Mouse (Mus musculus) left cerebral cortex, postnatal 4 days (tissue): ENCODE results near the gene Btbd1. TPM values are rescaled to one million over a fixed set of nuclear protein-coding genes. Genes with fewer than 3 reads are reported as not detected.
"Not testable (repeated sequence)": the region's sequence is repeated elsewhere in the genome, so short reads cannot be mapped to it uniquely, and the experiment has no call there.

Experiments used
- DNase-seq: peaks from one replicate; pipeline ENCODE4 v3.0.0-alpha.2; 2022
- intact Hi-C: fragments of 180-260 bp; cut with DNase I; formaldehyde crosslinking; loops from one replicate; pipeline ENCODE4 v1.15.1; 2025
- total RNA-seq, 2 experiments: library from RNA; stranded (reverse); gene quantifications; 2 replicates each; pipeline ENCODE4 v1.2.3; 2021

Btbd1 gene
- total RNA-seq, 2 experiments from 2014 or later, result 130 to 133 TPM

DNA sequence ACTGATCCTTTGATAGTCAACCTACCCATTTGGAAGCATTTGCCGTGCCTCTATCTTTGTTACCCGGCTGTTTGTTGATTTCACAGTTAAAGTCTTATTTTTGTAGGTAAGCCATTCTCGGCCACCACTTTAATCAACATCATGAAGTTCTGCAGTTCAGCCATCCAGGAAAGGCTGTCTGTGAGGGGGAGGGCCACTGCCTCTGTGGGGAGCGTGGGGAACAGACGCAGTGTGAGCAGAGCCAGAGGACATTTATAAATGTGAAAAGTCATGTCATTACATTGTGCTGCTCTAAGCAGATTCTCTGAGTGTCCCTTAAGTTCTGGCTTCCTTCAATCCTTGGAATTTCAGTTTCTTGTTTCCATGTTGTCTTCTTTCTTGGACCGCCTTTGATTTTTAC lies 20.9 kb upstream of the Btbd1 start:
- DNase-seq, result no peak
- intact Hi-C loops, result no loop called here

DNA sequence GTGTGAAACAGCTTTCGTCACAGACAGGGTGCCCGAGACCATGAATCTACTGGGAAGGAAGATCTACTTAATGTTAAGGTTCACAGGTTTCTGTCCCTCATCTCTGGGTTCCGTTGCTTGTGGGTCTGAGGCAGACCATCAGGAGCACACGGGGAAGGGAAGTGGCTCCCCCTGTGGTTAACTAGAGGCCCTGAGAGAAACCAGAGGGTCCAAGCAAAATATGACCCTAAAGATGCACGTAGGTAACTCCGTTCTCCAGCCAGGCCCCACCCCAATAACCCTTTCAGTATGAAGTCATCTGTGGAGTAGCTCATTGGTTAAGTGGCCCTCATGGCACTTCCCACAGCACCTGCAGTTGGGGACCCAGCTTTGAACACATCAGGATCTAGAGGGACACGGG lies 20.4 kb upstream of the Btbd1 start:
- DNase-seq, result no peak
- intact Hi-C loops, result no loop called here

DNA sequence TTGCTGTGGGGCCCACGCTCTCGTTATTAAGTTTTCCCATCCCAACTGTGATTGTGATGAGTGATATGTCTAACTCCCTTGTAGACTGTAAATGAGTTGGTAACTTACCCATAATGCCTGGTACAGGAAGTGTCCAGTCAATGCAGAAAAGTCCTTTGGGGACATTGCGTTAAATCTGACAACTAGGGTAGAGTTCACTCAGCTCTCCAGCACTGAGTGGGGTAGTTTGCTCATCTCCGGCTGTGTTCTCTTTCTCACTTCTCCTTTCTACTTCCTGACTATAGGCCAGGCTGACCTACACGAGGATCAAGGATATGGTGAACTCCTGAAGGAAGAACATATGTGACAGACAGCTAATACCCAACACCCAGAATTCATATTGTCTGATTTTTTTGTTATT lies 20.0 kb upstream of the Btbd1 start:
- DNase-seq, result no peak
- intact Hi-C loops, result no loop called here

- DNase-seq, result peak; percentile 55
- intact Hi-C loops, result no loop called here
Measured at GRCm38 (mm10) chr7:81847777-81848176, 18.5 kb upstream of the Btbd1 start.

- DNase-seq, result no peak
- intact Hi-C loops, result no loop called here
Measured at GRCm38 (mm10) chr7:81847010-81847409, 17.8 kb upstream of the Btbd1 start.

- DNase-seq, result no peak
- intact Hi-C loops, result no loop called here
Measured at GRCm38 (mm10) chr7:81846008-81846407, 16.8 kb upstream of the Btbd1 start.

- no peak for DNase-seq
Measured at GRCm38 (mm10) chr7:81845313-81845712, 16.1 kb upstream of the Btbd1 start.

GRCm38 (mm10) chr7:81844801-81845200 lies 15.6 kb upstream of the Btbd1 start:
- intact Hi-C loops, result no loop called here
- DNase-seq, result no peak

More at GRCm38 (mm10) chr7:81845313-81845712, 16.1 kb upstream of the Btbd1 start:
- intact Hi-C loops, result no loop called here

DNA sequence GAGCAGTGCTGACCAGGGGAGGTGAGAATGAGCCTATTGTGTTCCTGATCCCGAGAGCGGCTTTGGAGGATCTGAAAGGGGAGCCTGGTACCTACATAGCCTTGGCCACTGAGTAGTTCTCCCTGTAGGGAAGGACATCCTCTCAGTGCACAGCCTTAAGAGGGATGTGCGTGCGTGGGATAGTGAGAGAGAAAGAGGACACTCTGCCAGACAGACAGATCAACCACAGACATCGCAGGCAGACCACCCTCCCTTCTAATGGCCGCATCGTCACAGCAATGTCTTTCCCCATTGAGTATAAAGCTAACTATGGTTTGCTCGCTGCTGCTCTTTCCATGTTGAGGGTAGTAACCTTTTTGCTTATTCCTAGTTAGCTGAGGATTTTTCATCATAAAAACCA lies 14.7 kb upstream of the Btbd1 start:
- DNase-seq, result no peak
- intact Hi-C loops, result no loop called here

DNA sequence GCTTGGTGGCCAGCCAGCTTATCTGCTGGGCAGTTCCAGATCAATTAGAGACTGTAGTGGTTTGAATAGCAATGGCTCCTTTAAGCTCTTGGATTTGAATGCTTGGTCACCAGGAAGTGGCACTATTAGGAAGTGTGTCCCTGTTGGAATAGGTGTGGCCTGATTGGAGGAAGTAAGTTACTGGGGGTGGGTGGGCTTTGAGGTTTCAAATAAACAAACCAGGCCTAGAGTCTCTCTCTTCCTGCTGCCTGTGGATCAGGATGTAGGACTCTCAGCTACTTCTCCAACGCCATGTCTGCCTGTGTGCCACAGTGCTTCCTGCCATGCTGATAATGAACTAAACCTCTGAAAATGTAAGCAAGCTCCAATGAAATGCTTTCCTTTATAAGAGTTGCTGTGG lies 13.8 kb upstream of the Btbd1 start:
- DNase-seq, result no peak
- intact Hi-C loops, result no loop called here

DNA sequence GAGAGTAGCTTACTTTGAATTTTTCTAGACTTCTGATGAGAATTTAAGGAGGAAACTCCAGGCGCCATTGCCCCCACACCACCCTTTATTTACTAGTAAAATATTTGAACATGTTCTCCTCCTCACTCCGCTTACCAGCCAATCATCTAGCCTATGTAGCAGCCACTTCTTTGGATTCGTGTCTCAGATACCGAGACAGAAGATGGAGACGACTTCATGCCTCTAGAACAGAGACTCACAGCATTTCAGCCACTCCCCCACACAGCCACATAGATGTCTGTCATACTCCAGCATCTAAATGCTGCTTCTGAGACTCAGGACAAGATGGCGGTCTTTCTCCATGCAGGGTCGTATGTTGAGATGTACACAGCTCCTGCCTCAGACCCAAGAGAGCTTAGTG lies 12.9 kb upstream of the Btbd1 start:
- intact Hi-C loops, result no loop called here
- DNase-seq, result no peak

DNA sequence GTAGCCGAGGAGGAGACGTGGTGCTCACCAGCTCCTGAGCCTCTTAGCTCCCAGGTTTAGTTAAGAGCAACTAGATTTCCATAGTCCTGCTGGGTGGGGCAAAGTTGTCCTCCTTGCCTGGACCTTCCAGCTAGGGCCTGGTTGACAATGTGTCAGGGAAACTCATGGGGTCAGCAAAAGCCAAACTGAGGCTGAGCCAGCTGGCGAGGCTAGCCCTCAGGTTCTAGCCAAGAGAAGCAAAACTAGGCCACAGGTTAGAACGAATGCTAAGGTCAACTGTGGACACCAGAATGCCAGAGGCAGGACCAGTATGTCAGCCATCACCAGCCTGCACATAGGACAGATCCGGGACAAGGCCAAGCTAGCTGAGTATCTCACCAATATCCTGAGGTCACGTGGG lies 12.2 kb upstream of the Btbd1 start:
- intact Hi-C loops, result no loop called here

DNA sequence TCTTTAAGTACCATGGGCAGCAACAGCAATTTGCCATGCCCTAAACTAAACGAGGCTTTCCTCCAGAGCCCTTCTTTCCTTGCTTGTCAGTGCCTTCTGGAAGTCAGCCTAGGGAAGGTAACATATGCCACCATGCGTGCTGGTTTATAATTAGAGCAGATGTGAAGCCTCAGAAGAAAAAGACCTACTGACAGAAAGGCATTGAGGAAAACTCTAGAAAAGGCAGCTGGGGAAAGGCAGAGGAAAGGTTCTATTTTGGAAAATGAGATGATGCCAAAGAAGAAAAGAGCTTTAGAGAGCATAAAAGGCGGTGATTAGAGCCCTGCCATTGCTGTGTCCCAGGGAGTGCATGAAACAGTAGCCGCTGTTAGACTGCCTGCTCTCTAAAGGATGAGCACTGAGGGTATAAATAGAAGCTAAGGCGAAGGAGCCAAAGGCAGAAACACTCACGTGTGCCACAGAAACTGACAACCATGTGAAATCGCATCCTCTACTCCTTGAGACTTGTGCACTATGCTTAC lies 11.5 kb upstream of the Btbd1 start:
- intact Hi-C loops, result no loop called here

More for the DNA sequence above, 12.2 kb upstream of the Btbd1 start:
- no peak for DNase-seq

GRCm38 (mm10) chr7:81839746-81840145 lies 10.5 kb upstream of the Btbd1 start:
- DNase-seq, result no peak
- intact Hi-C loops, result no loop called here

More for the DNA sequence above, 11.5 kb upstream of the Btbd1 start:
- no peak for DNase-seq

GRCm38 (mm10) chr7:81837771-81838170 lies 8.5 kb upstream of the Btbd1 start:
- DNase-seq, intact Hi-C loops: not testable (repeated sequence)

DNA sequence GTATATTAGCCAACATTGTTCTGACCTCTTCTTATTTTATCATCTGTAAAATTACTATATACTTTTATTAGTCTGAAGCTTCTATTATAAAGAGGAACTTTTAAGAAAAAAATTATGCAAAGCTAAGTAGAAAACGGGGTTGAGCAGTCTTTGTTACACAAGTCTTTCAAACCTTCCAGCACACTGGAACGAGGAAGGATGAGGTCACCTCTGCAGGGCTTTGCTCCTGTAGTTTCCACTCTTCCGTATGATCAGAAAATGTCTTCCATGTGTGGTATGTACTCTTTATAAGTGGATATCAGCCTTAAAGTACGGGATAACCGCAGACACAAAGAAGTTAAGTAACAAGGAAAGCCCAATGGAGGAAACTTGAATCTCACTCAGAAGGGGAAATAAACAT lies 6.2 kb upstream of the Btbd1 start:
- intact Hi-C loops, result no loop called here
- DNase-seq, result no peak

DNA sequence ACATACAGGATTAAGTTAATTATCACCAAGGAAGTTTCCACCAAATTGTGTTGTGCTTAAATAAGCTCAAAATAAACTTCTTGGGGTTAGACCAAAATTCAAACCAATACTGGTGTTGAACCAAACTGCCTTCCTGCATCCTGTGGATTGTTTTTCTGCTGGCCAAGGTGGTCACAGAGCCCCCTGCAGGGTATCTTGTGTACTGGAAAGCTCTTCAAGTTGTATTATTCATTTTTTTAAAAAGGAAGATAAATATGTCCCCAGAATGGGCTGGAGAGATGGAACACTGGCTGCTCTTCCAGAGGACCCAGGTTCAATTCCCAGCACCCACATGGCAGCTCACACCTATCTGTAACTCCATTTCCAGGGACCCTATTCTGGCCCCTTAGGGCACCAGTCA lies 5.6 kb upstream of the Btbd1 start:
- DNase-seq, result no peak
- intact Hi-C loops, result no loop called here

GRCm38 (mm10) chr7:81828681-81829378 lies 401 bp downstream of the Btbd1 start:
- intact Hi-C loops, result no loop called here
- peak; percentile 67 for DNase-seq

DNA sequence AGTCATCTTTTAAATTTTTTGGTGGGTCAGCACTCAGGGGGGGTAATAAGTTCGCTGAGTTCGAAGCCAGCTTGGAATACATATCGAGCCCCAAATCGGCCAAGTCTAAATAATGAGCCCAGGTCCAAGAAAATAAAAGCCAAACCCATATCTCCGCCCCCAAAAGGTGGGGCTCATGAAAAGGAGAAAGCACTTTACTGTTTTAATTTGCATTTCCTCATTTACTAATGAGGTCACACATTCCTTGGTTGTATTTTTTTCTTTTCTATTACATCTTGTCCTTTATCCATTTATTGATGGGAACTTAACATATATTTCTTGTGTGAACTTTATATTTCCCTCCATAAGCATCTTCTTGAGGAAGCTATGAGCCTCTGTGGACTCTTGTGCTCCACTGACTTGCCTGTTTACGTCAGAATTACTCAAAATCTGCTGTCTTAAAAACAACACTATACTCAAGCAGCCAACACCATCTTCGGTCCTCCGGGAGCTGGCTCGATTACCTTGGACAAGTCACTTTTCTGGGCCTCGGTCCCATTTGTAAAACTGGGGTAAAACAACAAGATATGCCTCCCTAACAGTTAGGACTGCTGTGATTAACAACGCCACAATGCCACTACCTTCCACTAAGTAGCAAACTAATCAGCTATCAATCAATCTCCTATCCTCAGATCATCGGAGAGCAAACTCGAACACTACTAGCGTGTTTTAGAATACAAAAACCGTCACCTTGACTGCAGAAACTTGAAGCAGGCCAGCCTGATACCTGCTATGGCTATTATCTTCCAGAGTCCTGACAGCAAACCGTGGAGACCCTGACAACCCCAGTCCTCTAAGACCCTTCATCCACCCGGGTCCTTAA lies 1.2 kb downstream of the Btbd1 start:
- intact Hi-C loops, result no loop called here
- DNase-seq, result no peak

- peak; percentile 36 for DNase-seq
- intact Hi-C loops, result no loop called here
Measured at GRCm38 (mm10) chr7:81825381-81825780, 3.9 kb downstream of the Btbd1 start.

- intact Hi-C loops, result no loop called here
Measured at GRCm38 (mm10) chr7:81824906-81825305, 4.3 kb downstream of the Btbd1 start.

GRCm38 (mm10) chr7:81806067-81806466 lies 23.2 kb downstream of the Btbd1 start:
- intact Hi-C loops, result no loop called here
- no peak for DNase-seq

More at GRCm38 (mm10) chr7:81824906-81825305, 4.3 kb downstream of the Btbd1 start:
- DNase-seq, result no peak
